Mouse (Mus musculus) ovary, postnatal 36 days (tissue): ENCODE data around the gene Gdf1.
A peak's percentile ranks its signal among the peaks of the same experiment; 100 is the strongest.

Source experiments
- DNase-seq: peaks from one replicate; pipeline ENCODE4 v3.0.0; 2022; ENCODE audit warnings: low spot score, mixed read lengths

Gene Gdf1

DNA sequence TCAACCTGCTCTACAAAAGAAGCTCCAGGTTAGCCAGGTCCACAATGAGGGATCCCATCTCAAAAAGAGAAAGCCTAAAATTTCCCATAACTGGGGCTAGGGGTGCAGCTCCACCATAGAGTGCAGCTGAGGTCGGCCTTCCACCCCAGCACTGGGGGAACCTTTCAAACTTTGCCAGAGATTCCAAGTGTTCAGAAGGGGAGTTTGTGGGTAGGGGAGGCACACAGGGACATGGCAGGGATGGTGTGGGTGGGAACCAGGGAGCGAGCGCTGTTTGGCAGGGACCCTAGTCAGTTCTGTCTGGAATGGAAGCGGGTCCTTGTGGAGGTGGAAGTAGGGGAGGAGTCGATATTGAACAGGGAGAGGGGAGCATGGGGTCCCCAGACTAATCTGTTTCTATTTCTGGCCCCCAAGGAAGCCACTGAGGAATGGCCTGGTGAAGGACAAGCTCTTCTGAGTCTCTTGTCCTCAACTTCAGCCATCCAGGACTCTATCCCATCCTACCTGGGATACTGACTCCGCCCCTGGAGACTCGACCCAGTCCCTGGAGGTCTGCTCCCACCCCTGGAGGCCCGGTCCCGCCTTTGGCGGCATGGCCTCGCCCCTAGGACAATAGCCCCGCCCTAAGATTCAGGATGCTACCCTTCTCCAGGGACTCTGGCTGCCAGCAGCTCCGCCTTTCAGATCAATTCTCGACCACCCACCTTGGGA lies at the start of gene Gdf1:
Gene Gdf1, plus strand, starts transcription at position 694 of the 711 bp plus-strand sequence.
- no peak for DNase-seq

DNA sequence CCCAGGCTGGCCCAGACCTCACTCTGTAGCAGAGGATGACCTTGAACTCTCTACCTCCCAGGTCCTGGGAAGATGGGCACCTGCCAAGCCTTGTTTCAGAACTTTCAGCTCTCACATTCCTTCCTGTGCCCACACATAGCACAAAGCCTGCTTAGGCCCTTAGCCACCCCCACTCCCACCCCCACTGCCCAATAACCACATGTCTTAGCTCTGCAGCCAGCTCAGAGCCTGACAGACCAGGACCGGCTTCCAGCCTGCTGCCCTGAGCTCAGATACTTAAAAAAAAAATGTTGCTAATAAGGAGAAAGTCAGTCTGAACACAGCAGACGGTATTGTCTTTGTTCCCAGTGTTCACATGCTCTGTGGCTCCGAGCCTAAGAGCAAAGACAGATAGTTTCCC lies 48.6 kb upstream of the Gdf1 start:
- no peak for DNase-seq

DNA sequence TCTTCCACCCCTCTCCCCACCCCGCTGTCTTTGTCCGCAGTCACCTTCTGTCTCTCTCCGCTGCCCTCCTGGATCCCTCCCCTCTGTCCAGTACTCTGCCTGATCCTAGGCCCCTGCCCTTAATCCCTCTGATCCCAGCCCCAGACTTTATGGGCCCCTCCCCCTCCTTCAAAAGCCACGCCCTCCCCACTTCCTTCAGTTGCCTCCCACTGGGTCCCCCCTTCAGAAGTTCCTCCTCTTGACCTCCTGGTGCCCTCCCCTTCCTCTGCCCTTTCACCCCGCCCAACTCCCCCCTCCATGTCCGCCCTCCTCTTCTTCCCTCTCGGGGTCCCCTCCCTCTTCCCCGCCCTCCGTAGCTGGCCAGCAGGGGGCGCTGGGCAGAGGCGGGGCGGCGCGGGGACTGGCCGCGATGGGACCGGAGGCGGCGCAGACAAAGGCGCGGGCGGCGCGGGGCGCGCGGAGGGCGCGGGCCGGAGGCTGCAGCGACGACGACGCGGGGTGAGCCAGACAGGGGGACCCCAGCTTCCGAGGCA lies 46.9 kb upstream of the Gdf1 start, which contains the start of gene Homer3:
Gene Homer3, plus strand, starts transcription at position 225 of the 533 bp plus-strand sequence.
- DNase-seq, result peak; percentile 91

GRCm38 (mm10) chr8:70283136-70284077 lies 46.2 kb upstream of the Gdf1 start:
- no peak for DNase-seq

- no peak for DNase-seq
Observed at GRCm38 (mm10) chr8:70284421-70284820, 45.2 kb upstream of the Gdf1 start.

- DNase-seq, result no peak
Observed at GRCm38 (mm10) chr8:70285304-70285703, 44.3 kb upstream of the Gdf1 start.

GRCm38 (mm10) chr8:70286737-70287136 lies 42.9 kb upstream of the Gdf1 start:
- no peak for DNase-seq

DNA sequence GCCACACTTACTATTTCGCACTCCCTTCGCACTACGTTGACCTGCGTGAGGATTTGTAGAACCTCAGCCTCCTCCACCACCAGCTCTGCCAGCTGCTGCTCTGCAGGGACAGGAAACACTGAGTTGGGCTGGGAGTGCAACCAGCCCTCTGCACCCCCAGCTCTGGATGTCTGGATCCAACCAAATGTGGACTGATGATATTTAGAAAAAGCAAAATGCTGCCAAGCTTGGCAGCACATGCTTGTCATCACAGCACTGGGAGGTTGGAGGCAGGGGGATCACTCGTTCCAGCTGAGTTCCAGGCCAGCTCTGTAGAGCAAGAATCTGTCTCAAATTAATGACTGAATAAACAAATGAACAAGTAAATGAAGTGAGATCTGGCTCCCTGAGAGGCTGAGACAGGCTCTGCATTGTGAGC lies 35.6 kb upstream of the Gdf1 start:
- no peak for DNase-seq

DNA sequence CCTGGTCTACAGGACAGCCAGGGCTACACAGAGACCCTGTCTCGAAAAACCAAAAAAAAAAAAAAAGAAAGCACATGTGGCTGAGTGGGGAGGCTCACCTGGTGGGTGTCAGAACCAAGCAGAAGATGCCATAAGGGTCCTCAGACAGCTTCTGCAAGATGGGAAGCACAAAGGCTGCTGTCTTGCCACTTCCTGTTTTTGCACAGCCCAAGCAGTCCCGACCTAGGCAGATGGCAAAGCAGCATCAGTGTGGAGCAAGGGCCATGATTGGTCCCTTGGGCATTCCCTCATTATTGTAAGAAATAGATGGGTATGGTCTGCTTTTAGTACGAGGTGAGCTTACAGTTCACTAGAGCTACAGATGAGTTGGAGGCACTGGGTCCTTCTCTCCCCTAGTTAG lies 28.7 kb upstream of the Gdf1 start:
- no peak for DNase-seq

GRCm38 (mm10) chr8:70302358-70302890 lies 27.2 kb upstream of the Gdf1 start, which contains the start of the genes Ddx49 and Cope:
TSS of gene Ddx49 (minus strand) at chr8:70302489.
TSS of gene Cope (plus strand) at chr8:70302518.
- DNase-seq, result peak; percentile 89

DNA sequence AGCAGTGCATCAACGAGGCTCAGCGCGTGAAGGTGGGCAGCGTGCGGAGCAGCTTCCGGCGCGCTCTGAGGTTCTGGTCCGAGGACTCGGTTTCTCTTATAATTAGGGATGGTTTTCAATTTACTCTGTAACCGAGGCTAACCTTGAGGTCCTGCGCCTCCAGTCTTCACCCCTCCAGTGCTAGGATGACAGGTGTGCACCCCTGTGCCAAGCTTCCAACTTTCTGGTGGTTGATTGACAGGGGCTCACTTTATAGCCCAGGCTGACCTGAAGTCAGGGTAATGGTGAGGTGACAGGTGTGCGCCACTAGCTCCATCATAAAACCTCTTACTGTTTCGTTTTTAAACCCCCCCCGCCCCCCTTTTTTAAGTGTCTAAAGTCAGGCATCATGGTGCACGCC lies 26.7 kb upstream of the Gdf1 start:
- DNase-seq, result no peak

GRCm38 (mm10) chr8:70309311-70309710 lies 20.3 kb upstream of the Gdf1 start:
- no peak for DNase-seq

DNA sequence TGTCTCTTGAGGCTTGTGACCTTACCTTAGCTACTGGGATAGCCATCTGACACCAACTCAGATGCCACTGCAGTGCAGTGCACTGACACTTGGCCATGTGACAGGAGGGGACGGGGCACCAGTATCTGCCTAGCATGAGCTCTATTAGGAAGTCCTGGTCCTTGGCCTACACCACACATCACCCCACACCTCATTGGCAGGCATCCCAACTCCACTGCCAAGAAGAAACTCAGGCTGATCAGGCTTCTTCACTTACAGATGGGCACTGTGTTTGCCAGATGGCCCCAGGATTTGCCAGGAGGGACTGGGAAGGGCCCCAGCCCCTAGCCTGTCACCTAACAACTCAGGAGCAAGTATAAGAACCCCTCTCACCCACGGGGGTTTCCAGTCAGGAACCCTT lies 16.2 kb upstream of the Gdf1 start:
- no peak for DNase-seq

GRCm38 (mm10) chr8:70315624-70316510 lies 13.8 kb upstream of the Gdf1 start, which contains the start of gene Cers1:
TSS of gene Cers1 (plus strand) at chr8:70315775.
- DNase-seq, result peak; percentile 76

DNA sequence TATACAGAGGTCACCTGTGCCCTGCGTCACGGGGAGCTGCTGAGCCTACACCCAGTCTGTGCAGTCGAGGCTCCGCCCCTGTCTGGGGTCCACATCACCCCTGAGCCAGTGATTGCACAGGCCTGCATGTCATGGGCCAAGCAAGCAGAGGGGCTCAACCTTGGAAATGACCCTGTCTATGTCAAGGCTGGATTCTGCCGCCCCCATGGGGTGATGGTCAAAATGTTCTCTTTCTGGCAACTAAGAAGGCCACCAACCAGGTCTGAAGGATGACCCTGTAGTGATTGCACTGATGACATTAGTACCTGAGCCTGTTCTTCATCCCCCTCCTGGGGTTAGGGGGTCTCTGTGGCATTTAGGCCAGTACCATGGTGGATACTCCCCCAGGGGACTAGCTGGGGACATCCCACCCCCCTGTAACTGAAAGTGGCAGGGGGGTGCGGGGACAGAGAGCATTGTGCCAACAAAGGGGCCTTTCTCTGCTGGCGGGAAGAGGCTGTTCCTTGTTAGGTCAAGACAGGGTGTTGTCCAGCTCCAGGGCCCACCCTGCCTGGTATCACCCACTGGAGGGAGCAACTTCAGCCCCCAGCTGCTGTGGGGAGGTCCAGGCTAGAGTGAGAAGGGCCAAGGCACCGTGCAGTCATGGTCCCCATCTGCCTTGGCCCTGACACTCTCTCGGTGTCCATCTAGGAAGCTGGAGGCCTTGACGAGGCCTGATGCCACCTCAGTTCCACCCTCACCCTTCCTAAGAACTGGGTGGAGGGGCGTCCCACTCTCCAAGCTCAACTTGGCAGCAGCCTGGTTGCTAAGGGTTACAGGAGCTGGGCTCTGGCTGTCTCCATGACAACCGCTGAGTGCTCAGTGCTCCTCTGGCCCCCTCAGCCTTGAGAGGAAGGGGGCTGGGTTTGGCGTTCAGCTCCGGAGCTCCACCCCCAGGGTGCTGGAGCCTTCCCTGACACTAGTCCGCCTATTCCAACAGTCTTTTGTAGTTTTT lies 12.8 kb upstream of the Gdf1 start:
- DNase-seq, result peak; percentile 67

DNA sequence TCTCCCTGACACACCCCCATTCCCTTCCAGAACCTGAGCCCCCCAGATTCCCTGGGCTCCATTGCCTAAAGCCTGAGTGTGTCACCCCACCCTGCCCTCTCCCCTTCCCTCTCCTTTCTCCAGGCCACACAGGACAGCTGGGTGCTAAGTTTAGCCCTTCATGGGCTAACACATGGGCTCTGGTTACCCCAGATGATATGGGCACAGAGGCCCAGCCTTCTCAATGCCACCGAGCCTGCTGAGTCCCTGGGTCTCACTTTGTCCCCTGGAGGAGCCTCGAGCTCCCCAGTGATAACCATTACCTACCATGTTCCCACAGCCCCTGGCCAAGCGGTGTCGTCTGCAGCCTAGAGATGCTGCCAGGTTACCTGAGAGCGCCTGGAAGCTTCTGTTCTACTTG lies 11.7 kb upstream of the Gdf1 start:
- no peak for DNase-seq

- no peak for DNase-seq
Observed at GRCm38 (mm10) chr8:70323716-70324115, 5.9 kb upstream of the Gdf1 start.

- no peak for DNase-seq
Observed at GRCm38 (mm10) chr8:70327512-70327911, 2.1 kb upstream of the Gdf1 start.

GRCm38 (mm10) chr8:70329835-70330740 lies 471 bp downstream of the Gdf1 start:
- no peak for DNase-seq
